Mouse (Mus musculus): ENCODE results near the gene Zdhhc22. TPM values are rescaled to one million over a fixed set of nuclear protein-coding genes. Genes with fewer than 3 reads are reported as not detected.
A peak's percentile ranks its signal among the peaks of the same experiment; 100 is the strongest.

The Zdhhc22 gene
- polyA plus RNA-seq, 1 experiment from 2014 or later: not detected

DNA sequence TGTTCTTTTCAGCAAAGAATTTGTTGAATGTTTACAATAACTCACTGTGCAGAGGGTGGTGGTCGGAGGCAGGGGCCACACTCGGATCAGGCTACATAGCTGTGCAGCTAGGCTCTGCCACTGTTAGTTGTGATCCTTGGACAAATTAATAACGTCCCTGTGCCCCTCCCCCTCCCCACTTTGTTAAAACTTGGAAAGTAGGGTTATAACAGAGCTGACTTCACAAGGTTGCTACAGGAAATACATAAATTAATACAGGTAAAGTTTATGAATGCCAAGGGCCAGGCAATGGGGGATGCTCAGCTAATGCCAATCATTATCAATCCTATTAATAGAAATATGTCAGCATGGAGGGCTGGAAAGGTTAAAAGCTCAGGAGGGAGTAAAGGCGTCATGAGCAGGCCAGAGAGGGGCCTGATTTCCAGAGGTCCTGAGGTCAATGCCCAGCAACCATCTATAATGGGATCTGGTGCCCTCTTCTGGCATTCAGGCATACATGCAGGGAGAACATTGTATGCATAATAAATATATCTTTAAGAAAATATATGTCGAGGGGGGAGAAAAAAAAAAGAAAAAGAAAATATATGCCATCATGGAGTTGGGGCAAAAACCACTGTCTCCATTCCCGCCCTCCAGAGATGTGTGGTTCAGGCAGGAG, 13.6 kb downstream of the Zdhhc22 start:
- H3K9me3 ChIP-seq (ENCODE audit: low read length): no peaks in the 10 kb centered on the region
- ATAC-seq (no peak), DNase-seq (no peak)
- no peak overlapping the region for H3K9ac ChIP-seq (replicated peaks)
- H3K4me3 ChIP-seq (ENCODE audit: low read depth, low read length): no peak overlapping the region
- 50% methylated on average over 6 of the region's 6 CpGs for WGBS (ENCODE audit: insufficient replicate concordance)
- no peaks in the 10 kb centered on the region for H3K36me3 ChIP-seq (replicated peaks; ENCODE audit: insufficient read depth, low read length)
- no peak overlapping the region for H3K27ac ChIP-seq (ENCODE audit: low read depth)
- H3K27me3 ChIP-seq (ENCODE audit: insufficient read depth, low read length): peaks cover 16% of the 10 kb centered on the region
- TF ChIP-seq EP300 (IDR thresholded peaks at IDR 0.05; ENCODE audit: low read depth) (no peak), CTCF (IDR thresholded peaks at IDR 0.05; ENCODE audit: low read depth) (peak; percentile 53)
- peaks cover 9% of the 10 kb centered on the region for H3K4me1 ChIP-seq (ENCODE audit: insufficient read depth)
- no peak overlapping the region for H3K4me2 ChIP-seq (ENCODE audit: low read depth, low read length)

DNA sequence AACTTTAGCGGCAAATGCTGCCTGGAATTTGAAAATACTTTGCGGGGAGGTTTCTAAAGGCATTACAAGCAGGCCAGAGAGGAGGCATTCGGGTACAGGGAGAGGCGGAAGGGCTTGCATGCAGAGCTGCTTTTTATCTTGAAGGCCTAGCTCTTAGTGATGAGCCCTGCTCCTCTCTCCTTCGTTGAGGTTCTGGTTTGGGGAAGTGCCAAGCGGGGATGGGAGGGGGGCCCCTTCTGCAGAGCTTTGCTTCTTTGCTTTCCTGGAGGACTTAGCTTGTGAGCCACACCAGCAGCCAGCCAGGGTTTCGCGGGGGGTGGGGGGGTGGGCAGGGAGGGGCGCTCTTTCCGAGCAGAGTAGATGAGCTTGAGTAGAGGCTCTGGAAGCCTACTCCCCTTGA, 14.5 kb downstream of the Zdhhc22 start:
- TF ChIP-seq EP300 (IDR thresholded peaks at IDR 0.05; ENCODE audit: low read depth): no peak
- TF ChIP-seq CTCF (IDR thresholded peaks at IDR 0.05; ENCODE audit: low read depth): no peak

DNA sequence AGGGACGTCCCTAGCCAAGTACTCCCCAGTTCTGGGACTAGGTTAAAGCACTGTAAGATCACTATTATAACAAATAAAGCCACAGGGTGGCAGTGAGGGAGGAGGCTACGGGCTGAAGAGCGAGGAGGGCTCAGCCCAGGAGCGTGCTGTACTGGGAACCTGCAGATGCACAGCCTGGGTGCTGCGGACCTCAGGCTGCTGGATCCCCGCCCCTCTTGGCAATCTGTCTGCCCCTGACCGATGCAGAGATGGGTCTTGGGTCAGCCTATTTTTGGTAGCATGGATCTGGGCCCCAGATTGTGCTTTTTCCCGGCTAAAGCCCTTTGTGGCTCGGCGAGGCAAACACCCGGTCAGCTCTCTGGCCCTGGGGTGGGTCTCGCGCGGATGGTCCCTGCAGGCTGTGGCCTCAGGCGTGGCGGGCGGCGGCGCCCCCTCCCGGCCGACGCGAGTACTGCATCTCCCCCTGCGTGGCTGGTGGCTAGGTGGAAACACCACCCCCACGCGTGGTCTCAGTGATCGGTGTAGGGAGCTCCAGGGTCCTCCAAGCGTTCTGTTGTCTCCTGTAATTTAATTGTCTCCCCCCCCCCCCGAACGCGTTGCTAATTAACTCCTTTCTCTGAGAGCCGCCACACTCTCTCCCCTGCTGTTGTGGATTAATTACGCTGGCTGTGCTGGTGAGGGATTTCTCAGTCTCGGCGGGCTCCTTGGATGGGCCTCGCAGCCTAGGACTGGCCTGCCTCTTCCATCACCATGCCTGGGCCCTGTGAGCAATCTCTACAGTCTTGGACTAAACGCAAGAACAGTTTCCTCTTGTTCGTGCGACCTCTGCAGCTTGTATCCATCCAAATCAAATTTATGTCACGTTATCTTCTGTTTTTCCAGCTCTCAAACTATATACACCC, 15.6 kb downstream of the Zdhhc22 start:
- peak; percentile 49 for ATAC-seq
- TF ChIP-seq EP300 (IDR thresholded peaks at IDR 0.05; ENCODE audit: low read depth) (no peak), CTCF (IDR thresholded peaks at IDR 0.05; ENCODE audit: low read depth) (peak; percentile 96)
- WGBS (ENCODE audit: insufficient replicate concordance): 14% methylated on average over 37 of the region's 40 CpGs
- no peak overlapping the region for H3K9ac ChIP-seq (replicated peaks)
- H3K4me2 ChIP-seq (ENCODE audit: low read depth, low read length): peak overlapping the region; percentile 56
- peak; percentile 81 for DNase-seq
- H3K27ac ChIP-seq (ENCODE audit: low read depth): no peak overlapping the region
- no peaks in the 10 kb centered on the region for H3K36me3 ChIP-seq (replicated peaks; ENCODE audit: insufficient read depth, low read length)
- peaks cover 9% of the 10 kb centered on the region; the same call in 1 of the 2 replicates for H3K27me3 ChIP-seq (ENCODE audit: insufficient read depth, low read length)
- no peaks in the 10 kb centered on the region for H3K9me3 ChIP-seq (ENCODE audit: low read length)
- H3K4me1 ChIP-seq (ENCODE audit: insufficient read depth): peaks cover 9% of the 10 kb centered on the region
- no peak overlapping the region for H3K4me3 ChIP-seq (ENCODE audit: low read depth, low read length)

More for the DNA sequence above, 14.5 kb downstream of the Zdhhc22 start:
- Histone ChIP-seq H3K9ac (replicated peaks) (no peak overlapping the region), H3K36me3 (replicated peaks; ENCODE audit: insufficient read depth, low read length) (no peaks in the 10 kb centered on the region), H3K27ac (ENCODE audit: low read depth) (no peak overlapping the region), H3K9me3 (ENCODE audit: low read length) (no peaks in the 10 kb centered on the region), H3K4me1 (ENCODE audit: insufficient read depth) (peaks cover 9% of the 10 kb centered on the region), H3K27me3 (ENCODE audit: insufficient read depth, low read length) (peaks cover 13% of the 10 kb centered on the region; the same call in 1 of the 2 replicates), H3K4me2 (ENCODE audit: low read depth, low read length) (no peak overlapping the region), H3K4me3 (ENCODE audit: low read depth, low read length) (no peak overlapping the region)
- DNase-seq (no peak), ATAC-seq (no peak)
- whole genome bisulfite sequencing (ENCODE audit: insufficient replicate concordance): 45% methylated on average over 10 of the region's 10 CpGs

DNA sequence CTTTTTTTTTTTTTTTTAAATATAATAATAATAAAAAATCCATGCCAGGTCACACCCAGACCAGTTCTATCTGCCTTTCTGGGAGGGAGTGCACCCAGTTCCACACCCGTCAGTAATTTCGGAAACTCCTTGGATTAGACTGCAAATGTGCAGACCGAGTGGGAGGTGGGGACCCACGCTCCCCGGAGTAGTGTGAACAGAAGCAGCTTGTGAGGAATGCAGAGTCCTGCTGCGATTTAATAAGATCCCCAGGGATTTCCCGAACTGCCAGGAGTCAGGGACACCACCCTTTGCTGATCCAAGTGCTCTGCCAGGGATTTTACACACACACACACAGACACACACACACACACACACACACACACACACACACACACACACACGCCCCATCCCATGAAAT, 16.5 kb downstream of the Zdhhc22 start:
- Histone ChIP-seq H3K9me3 (ENCODE audit: low read length) (no peaks in the 10 kb centered on the region), H3K27me3 (ENCODE audit: insufficient read depth, low read length) (peaks cover 8% of the 10 kb centered on the region; the same call in 1 of the 2 replicates), H3K9ac (replicated peaks) (no peak overlapping the region), H3K36me3 (replicated peaks; ENCODE audit: insufficient read depth, low read length) (no peaks in the 10 kb centered on the region), H3K4me1 (ENCODE audit: insufficient read depth) (peaks cover 9% of the 10 kb centered on the region), H3K4me2 (ENCODE audit: low read depth, low read length) (no peak overlapping the region), H3K27ac (ENCODE audit: low read depth) (no peak overlapping the region), H3K4me3 (ENCODE audit: low read depth, low read length) (no peak overlapping the region)
- DNase-seq (no peak), ATAC-seq (no peak)
- WGBS (ENCODE audit: insufficient replicate concordance): 49% methylated on average over 8 of the region's 8 CpGs
- TF ChIP-seq CTCF (IDR thresholded peaks at IDR 0.05; ENCODE audit: low read depth) (no peak), EP300 (IDR thresholded peaks at IDR 0.05; ENCODE audit: low read depth) (no peak)

DNA sequence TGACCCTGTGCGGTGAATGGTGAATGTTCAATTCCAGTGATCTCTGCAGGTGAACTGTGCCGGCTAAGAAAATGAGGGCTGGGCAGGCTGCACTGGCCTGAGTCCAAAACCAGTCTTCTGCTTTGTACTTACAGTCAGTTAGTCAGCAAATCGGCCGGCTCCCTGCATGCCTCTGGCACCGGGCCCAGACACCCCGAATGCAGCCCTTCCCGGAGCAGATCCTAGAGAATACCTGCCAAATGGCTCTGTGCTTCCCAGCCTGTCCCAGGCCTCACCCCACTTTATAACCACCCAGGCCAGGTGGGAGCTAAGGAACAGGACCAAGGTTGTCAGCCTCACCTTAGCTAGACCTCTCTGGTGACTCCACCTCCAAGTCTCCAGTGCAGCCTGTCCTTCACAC, 17.0 kb downstream of the Zdhhc22 start:
- TF ChIP-seq CTCF (IDR thresholded peaks at IDR 0.05; ENCODE audit: low read depth) (no peak), EP300 (IDR thresholded peaks at IDR 0.05; ENCODE audit: low read depth) (no peak)
- H3K4me3 ChIP-seq (ENCODE audit: low read depth, low read length): no peak overlapping the region
- DNase-seq (peak; percentile 56), ATAC-seq (no peak)
- H3K4me2 ChIP-seq (ENCODE audit: low read depth, low read length): no peak overlapping the region; the same call in 1 of the 2 replicates
- H3K27ac ChIP-seq (ENCODE audit: low read depth): no peak overlapping the region
- H3K27me3 ChIP-seq (ENCODE audit: insufficient read depth, low read length): peaks cover 5% of the 10 kb centered on the region; the same call in 1 of the 2 replicates
- H3K9ac ChIP-seq (replicated peaks): no peak overlapping the region; the same call in 1 of the 2 replicates
- H3K9me3 ChIP-seq (ENCODE audit: low read length): no peaks in the 10 kb centered on the region
- H3K4me1 ChIP-seq (ENCODE audit: insufficient read depth): peaks cover 9% of the 10 kb centered on the region
- no peaks in the 10 kb centered on the region for H3K36me3 ChIP-seq (replicated peaks; ENCODE audit: insufficient read depth, low read length)
- 28% methylated on average over 7 of the region's 7 CpGs for WGBS (ENCODE audit: insufficient replicate concordance)

DNA sequence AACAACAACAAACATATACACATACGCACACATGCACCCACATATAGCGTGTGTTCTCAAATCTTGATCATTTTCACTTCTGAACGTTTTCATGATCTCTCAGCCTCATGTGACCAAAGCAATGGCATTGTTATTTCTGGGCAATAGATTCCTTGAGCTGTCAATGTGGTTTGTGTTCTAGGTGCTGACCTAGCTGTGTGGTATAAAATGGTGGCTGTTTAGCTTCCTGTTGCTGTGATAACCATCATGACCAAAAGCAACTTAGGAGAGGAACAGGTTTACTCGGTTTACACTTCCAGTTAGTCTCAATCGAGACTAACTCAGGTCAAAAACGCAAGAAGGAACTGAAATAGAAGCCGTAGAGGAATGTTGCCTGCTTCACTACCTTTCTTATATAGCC, 19.1 kb downstream of the Zdhhc22 start:
- Histone ChIP-seq H3K27ac (ENCODE audit: low read depth) (no peak overlapping the region), H3K27me3 (ENCODE audit: insufficient read depth, low read length) (no peaks in the 10 kb centered on the region), H3K9me3 (ENCODE audit: low read length) (no peaks in the 10 kb centered on the region), H3K9ac (replicated peaks) (no peak overlapping the region), H3K36me3 (replicated peaks; ENCODE audit: insufficient read depth, low read length) (no peaks in the 10 kb centered on the region), H3K4me3 (ENCODE audit: low read depth, low read length) (no peak overlapping the region), H3K4me1 (ENCODE audit: insufficient read depth) (peaks cover 9% of the 10 kb centered on the region), H3K4me2 (ENCODE audit: low read depth, low read length) (no peak overlapping the region)
- DNase-seq (no peak), ATAC-seq (no peak)
- WGBS (ENCODE audit: insufficient replicate concordance): 83% methylated on average over 7 of the region's 7 CpGs
- no peak for TF ChIP-seq EP300 (IDR thresholded peaks at IDR 0.05; ENCODE audit: low read depth)
